Mouse (Mus musculus): ENCODE measurements around the gene Rbp4. TPM values are rescaled to one million over a fixed set of nuclear protein-coding genes. Genes with fewer than 3 reads are reported as not detected.

Rbp4 gene
- polyA plus RNA-seq, 1 experiment = 6.3 TPM

- Histone ChIP-seq H3K4me3 (ENCODE audit: low read depth, low read length) (no peak overlapping the region), H3K27me3 (ENCODE audit: control insufficient read depth, insufficient read depth, low read length) (no peaks in the 10 kb centered on the region), H3K4me1 (ENCODE audit: control insufficient read depth, insufficient read depth, insufficient read length, low read length) (peaks cover 3% of the 10 kb centered on the region), H3K27ac (ENCODE audit: insufficient read depth, low read depth, low read length) (no peak overlapping the region), H3K36me3 (ENCODE audit: control insufficient read depth, insufficient read depth, low read length) (no peaks in the 10 kb centered on the region)
- 73% methylated on average over 8 of the region's 8 CpGs for WGBS
- TF ChIP-seq POLR2A (IDR thresholded peaks at IDR 0.05; ENCODE audit: low read depth, low read length) (no peak), CTCF (IDR thresholded peaks at IDR 0.05; ENCODE audit: extremely low read depth, insufficient read length, insufficient replicate concordance, low read depth, low read length) (no peak)
Observed at GRCm38 (mm10) chr19:38089358-38089757, 35.7 kb downstream of the Rbp4 start.

GRCm38 (mm10) chr19:38086948-38087551 is 38.0 kb downstream of the Rbp4 start:
- H3K27ac ChIP-seq (ENCODE audit: insufficient read depth, low read depth, low read length) = no peak overlapping the region
- TF ChIP-seq POLR2A (IDR thresholded peaks at IDR 0.05; ENCODE audit: low read depth, low read length) (no peak), CTCF (IDR thresholded peaks at IDR 0.05; ENCODE audit: extremely low read depth, insufficient read length, insufficient replicate concordance, low read depth, low read length) (peak; percentile 45; the same call in 1 of the 2 replicates)
- no peak overlapping the region for H3K4me3 ChIP-seq (ENCODE audit: low read depth, low read length)
- 47% methylated on average over 11 of the region's 11 CpGs for WGBS
- H3K36me3 ChIP-seq (ENCODE audit: control insufficient read depth, insufficient read depth, low read length) = no peaks in the 10 kb centered on the region
- H3K4me1 ChIP-seq (ENCODE audit: control insufficient read depth, insufficient read depth, insufficient read length, low read length) = peaks cover 10% of the 10 kb centered on the region
- no peaks in the 10 kb centered on the region for H3K27me3 ChIP-seq (ENCODE audit: control insufficient read depth, insufficient read depth, low read length)

- Histone ChIP-seq H3K27ac (ENCODE audit: insufficient read depth, low read depth, low read length) (no peak overlapping the region), H3K36me3 (ENCODE audit: control insufficient read depth, insufficient read depth, low read length) (no peaks in the 10 kb centered on the region), H3K4me3 (ENCODE audit: low read depth, low read length) (no peak overlapping the region), H3K27me3 (ENCODE audit: control insufficient read depth, insufficient read depth, low read length) (no peaks in the 10 kb centered on the region), H3K4me1 (ENCODE audit: control insufficient read depth, insufficient read depth, insufficient read length, low read length) (peaks cover 9% of the 10 kb centered on the region; the same call in 1 of the 2 replicates)
- TF ChIP-seq POLR2A (IDR thresholded peaks at IDR 0.05; ENCODE audit: low read depth, low read length) (no peak), CTCF (IDR thresholded peaks at IDR 0.05; ENCODE audit: extremely low read depth, insufficient read length, insufficient replicate concordance, low read depth, low read length) (no peak)
- 94% methylated on average over 4 of the region's 4 CpGs for WGBS
Observed at GRCm38 (mm10) chr19:38085841-38086240, 39.2 kb downstream of the Rbp4 start.

GRCm38 (mm10) chr19:38082931-38083525 is 42.1 kb downstream of the Rbp4 start:
- no peak for TF ChIP-seq POLR2A (IDR thresholded peaks at IDR 0.05; ENCODE audit: low read depth, low read length)
- TF ChIP-seq CTCF (IDR thresholded peaks at IDR 0.05; ENCODE audit: extremely low read depth, insufficient read length, insufficient replicate concordance, low read depth, low read length) = no peak
- no peaks in the 10 kb centered on the region for H3K36me3 ChIP-seq (ENCODE audit: control insufficient read depth, insufficient read depth, low read length)
- 16% methylated on average over 5 of the region's 5 CpGs for WGBS
- no peaks in the 10 kb centered on the region for H3K27me3 ChIP-seq (ENCODE audit: control insufficient read depth, insufficient read depth, low read length)
- peak overlapping the region; percentile 49; the same call in 1 of the 2 replicates for H3K27ac ChIP-seq (ENCODE audit: insufficient read depth, low read depth, low read length)
- peaks cover 9% of the 10 kb centered on the region; the same call in 1 of the 2 replicates for H3K4me1 ChIP-seq (ENCODE audit: control insufficient read depth, insufficient read depth, insufficient read length, low read length)
- H3K4me3 ChIP-seq (ENCODE audit: low read depth, low read length) = no peak overlapping the region

- Histone ChIP-seq H3K4me3 (ENCODE audit: low read depth, low read length) (no peak overlapping the region), H3K27ac (ENCODE audit: insufficient read depth, low read depth, low read length) (no peak overlapping the region), H3K27me3 (ENCODE audit: control insufficient read depth, insufficient read depth, low read length) (no peaks in the 10 kb centered on the region), H3K4me1 (ENCODE audit: control insufficient read depth, insufficient read depth, insufficient read length, low read length) (peaks cover 9% of the 10 kb centered on the region; the same call in 1 of the 2 replicates), H3K36me3 (ENCODE audit: control insufficient read depth, insufficient read depth, low read length) (no peaks in the 10 kb centered on the region)
- TF ChIP-seq CTCF (IDR thresholded peaks at IDR 0.05; ENCODE audit: extremely low read depth, insufficient read length, insufficient replicate concordance, low read depth, low read length) = no peak
- TF ChIP-seq POLR2A (IDR thresholded peaks at IDR 0.05; ENCODE audit: low read depth, low read length) = no peak
- WGBS = 70% methylated on average over 3 of the region's 3 CpGs
Observed at GRCm38 (mm10) chr19:38081361-38081760, 43.7 kb downstream of the Rbp4 start.

GRCm38 (mm10) chr19:38077851-38078540 is 47.1 kb downstream of the Rbp4 start:
- Histone ChIP-seq H3K4me3 (ENCODE audit: low read depth, low read length) (no peak overlapping the region), H3K27me3 (ENCODE audit: control insufficient read depth, insufficient read depth, low read length) (no peaks in the 10 kb centered on the region), H3K4me1 (ENCODE audit: control insufficient read depth, insufficient read depth, insufficient read length, low read length) (peaks cover 4% of the 10 kb centered on the region; the same call in 1 of the 2 replicates), H3K36me3 (ENCODE audit: control insufficient read depth, insufficient read depth, low read length) (peaks cover 5% of the 10 kb centered on the region), H3K27ac (ENCODE audit: insufficient read depth, low read depth, low read length) (peak overlapping the region; percentile 12)
- 30% methylated on average over 3 of the region's 3 CpGs for WGBS
- TF ChIP-seq POLR2A (IDR thresholded peaks at IDR 0.05; ENCODE audit: low read depth, low read length) (no peak), CTCF (IDR thresholded peaks at IDR 0.05; ENCODE audit: extremely low read depth, insufficient read length, insufficient replicate concordance, low read depth, low read length) (no peak)

GRCm38 (mm10) chr19:38076251-38076650 is 48.8 kb downstream of the Rbp4 start:
- H3K4me3 ChIP-seq (ENCODE audit: low read depth, low read length) = no peak overlapping the region
- no peaks in the 10 kb centered on the region for H3K27me3 ChIP-seq (ENCODE audit: control insufficient read depth, insufficient read depth, low read length)
- TF ChIP-seq POLR2A (IDR thresholded peaks at IDR 0.05; ENCODE audit: low read depth, low read length) (no peak), CTCF (IDR thresholded peaks at IDR 0.05; ENCODE audit: extremely low read depth, insufficient read length, insufficient replicate concordance, low read depth, low read length) (peak; percentile 14; the same call in 1 of the 2 replicates)
- H3K4me1 ChIP-seq (ENCODE audit: control insufficient read depth, insufficient read depth, insufficient read length, low read length) = no peaks in the 10 kb centered on the region; the same call in 1 of the 2 replicates
- 59% methylated on average over 2 of the region's 2 CpGs for WGBS
- H3K27ac ChIP-seq (ENCODE audit: insufficient read depth, low read depth, low read length) = no peak overlapping the region
- H3K36me3 ChIP-seq (ENCODE audit: control insufficient read depth, insufficient read depth, low read length) = peaks cover 12% of the 10 kb centered on the region

Measured in small intestine, adult 2 months (tissue).